Mouse (Mus musculus): ENCODE measurements around the gene Abcg2. TPM values are rescaled to one million over a fixed set of nuclear protein-coding genes. Genes with fewer than 3 reads are reported as not detected.

Gene Abcg2
- polyA plus RNA-seq, 1 experiment from 2014 or later: 52.0 TPM

DNA sequence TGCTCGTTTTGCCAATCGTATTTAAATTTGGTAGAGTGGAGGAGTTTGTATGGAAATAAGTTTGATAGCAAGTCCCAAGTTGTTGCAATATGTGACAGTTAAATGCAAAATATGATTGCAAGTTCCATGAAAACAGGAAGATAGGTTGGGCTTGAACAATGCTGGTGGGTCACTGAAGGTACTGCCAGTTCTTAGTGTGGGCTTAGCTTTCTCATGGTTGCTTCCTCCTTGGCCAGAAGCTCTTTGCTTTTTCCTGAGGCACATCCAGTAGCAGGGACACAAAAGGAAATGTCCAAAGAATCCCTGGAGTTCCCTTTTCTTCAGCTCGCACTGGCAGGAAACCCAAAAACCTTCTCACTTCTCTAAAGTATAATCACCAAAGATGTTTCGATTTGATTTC, 22.3 kb downstream of the Abcg2 start:
- H3K27ac ChIP-seq (replicated peaks): no peak overlapping the region
- WGBS: 90% methylated on average over 4 of the region's 4 CpGs
- no peaks in the 10 kb centered on the region for H3K36me3 ChIP-seq (replicated peaks)
- H3K27me3 ChIP-seq (replicated peaks; ENCODE audit: low read depth, poor library complexity, severe bottlenecking): no peaks in the 10 kb centered on the region
- no peak overlapping the region for H3K4me3 ChIP-seq
- no peak for DNase-seq (ENCODE audit: low spot score)
- no peaks in the 10 kb centered on the region for H3K4me1 ChIP-seq
- H3K9me3 ChIP-seq: peaks cover 7% of the 10 kb centered on the region

DNA sequence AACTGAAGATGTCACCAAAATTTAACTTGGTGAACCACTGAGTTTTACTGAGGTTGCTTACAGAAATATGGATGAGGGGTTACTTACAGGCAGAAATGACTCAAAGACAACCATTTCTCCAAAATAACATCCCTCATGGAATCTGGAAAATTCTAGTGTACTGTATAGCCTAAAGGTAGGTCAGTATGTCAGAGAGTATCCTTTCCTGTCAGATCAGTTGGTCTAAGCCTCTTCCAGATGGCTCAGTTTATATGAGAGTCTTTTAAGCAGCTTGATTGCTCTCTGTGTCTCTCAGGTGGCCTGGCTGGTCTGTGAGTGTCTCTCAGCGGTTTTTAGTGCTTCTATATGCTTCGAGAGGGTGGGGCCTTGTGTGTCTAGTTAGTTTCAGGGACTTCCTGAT, 24.1 kb downstream of the Abcg2 start:
- Histone ChIP-seq H3K4me1 (no peaks in the 10 kb centered on the region), H3K9me3 (peaks cover 7% of the 10 kb centered on the region), H3K4me3 (no peak overlapping the region), H3K27ac (replicated peaks) (no peak overlapping the region), H3K36me3 (replicated peaks) (no peaks in the 10 kb centered on the region), H3K27me3 (replicated peaks; ENCODE audit: low read depth, poor library complexity, severe bottlenecking) (no peaks in the 10 kb centered on the region)
- DNase-seq (ENCODE audit: low spot score): no peak
- 65% methylated on average over 2 of the region's 2 CpGs for WGBS

DNA sequence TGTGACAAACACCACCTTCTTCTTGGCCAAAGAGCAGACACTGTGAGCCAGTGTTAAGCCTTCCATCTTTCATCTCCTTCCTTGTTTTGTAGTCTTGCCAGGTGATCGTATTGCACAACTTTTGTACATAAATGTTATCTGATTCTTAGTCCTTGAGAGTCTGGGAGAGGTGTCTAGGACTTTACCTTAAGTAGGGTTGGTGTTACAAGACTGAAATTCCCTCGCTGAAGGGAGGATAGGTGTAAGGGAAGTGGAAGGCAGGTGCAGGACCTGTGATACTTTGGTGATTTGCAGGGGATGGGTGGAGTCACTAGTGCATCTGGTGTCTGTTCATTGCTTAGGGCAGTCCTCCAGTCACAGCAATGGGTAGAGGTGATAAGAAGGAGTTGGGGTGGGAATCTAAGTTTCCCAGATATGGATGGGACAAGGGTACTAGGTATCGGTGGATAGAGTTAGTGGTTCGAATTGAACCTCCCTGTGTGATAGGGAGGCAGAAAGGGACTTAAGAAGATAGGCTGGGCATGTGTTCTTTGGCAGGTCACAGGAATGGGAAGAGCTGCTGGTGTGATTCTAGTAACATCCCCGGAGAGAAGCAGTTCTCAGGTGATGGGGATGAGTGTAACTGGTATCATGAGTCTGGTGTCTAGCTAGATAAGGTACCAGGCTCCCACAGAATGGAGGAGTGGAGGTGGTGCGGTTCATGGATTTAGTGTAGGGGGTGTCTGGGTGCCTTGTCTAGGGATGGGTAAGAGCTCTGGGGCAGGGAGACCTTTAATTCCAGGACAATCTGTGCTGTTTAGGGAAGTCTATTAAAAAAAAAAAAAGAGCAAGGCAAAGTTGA, 25.8 kb downstream of the Abcg2 start:
- Histone ChIP-seq H3K9me3 (peaks cover 7% of the 10 kb centered on the region), H3K4me1 (no peaks in the 10 kb centered on the region), H3K36me3 (replicated peaks) (no peaks in the 10 kb centered on the region), H3K27me3 (replicated peaks; ENCODE audit: low read depth, poor library complexity, severe bottlenecking) (no peaks in the 10 kb centered on the region), H3K27ac (replicated peaks) (no peak overlapping the region), H3K4me3 (no peak overlapping the region)
- 82% methylated on average over 6 of the region's 6 CpGs for WGBS
- DNase-seq (ENCODE audit: low spot score): no peak

DNA sequence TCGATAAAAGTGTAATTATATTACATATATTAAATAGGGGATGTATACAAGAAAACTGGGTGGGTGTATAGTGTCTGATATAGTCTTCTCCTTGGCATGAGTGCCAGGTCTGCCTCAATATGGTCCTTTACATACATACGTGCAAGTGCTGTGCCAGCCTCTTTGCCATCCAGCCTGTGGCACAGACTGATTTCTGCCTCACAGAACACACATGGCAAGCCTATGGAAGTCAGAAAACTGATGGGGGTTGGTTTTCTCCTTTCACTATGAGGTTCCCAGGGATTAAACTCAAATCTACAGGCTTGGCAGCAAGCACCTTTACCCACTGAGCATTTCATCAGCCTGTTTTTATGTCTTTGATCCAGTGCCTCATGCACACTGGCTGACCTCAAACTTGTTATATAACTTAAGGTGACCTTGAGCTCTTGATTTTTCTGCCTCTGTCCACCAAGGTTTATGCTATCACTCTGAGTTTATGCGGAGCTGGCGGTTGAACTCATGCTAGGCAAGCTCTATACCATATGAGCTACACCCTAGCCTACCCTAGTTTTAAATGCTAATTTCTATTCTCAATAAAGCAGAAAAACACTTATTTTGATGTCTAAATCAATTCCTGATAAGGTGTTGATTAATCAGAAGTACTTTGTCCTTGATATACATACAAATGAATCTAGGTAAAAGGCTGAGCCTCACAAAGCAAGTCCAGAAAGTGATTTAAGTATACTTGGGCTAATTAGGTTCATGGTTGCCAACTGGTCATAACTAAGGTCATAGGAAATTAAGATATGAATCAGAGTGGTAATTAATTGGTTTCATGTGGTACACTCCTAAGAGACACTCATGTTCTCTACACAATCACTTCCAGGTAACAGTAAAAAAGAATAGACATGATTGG, 26.7 kb downstream of the Abcg2 start:
- 73% methylated on average over 4 of the region's 4 CpGs for WGBS

DNA sequence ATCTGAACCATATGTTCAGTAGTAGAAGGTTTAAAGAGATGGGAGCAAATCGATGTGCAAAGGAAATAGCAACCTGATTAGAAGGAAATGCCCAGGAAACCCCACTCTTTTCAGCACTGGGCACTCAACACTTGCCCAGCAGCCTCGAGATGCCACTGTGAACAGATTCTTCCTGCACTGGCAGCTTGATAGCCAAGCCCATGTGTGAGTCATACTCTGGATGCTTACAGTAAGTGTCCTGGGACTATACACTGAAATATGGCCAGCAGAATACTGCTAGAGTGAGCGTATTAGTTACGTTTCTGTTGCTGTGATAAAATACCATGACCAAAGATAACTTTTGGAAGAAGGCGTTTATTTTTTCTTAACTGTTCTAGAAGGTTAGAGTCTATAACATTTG, 39.8 kb downstream of the Abcg2 start:
- no peaks in the 10 kb centered on the region for H3K9me3 ChIP-seq
- H3K27ac ChIP-seq (replicated peaks): no peak overlapping the region
- H3K36me3 ChIP-seq (replicated peaks): no peaks in the 10 kb centered on the region
- no peak overlapping the region for H3K4me3 ChIP-seq
- WGBS: 84% methylated on average over 5 of the region's 5 CpGs
- DNase-seq (ENCODE audit: low spot score): no peak
- no peaks in the 10 kb centered on the region for H3K4me1 ChIP-seq
- H3K27me3 ChIP-seq (replicated peaks; ENCODE audit: low read depth, poor library complexity, severe bottlenecking): no peaks in the 10 kb centered on the region

More for the DNA sequence above, 26.7 kb downstream of the Abcg2 start:
- H3K27me3 ChIP-seq (replicated peaks; ENCODE audit: low read depth, poor library complexity, severe bottlenecking): no peaks in the 10 kb centered on the region
- no peaks in the 10 kb centered on the region for H3K36me3 ChIP-seq (replicated peaks)
- H3K4me3 ChIP-seq: no peak overlapping the region
- no peaks in the 10 kb centered on the region for H3K4me1 ChIP-seq
- H3K9me3 ChIP-seq: peaks cover 7% of the 10 kb centered on the region
- no peak for DNase-seq (ENCODE audit: low spot score)
- H3K27ac ChIP-seq (replicated peaks): no peak overlapping the region

DNA sequence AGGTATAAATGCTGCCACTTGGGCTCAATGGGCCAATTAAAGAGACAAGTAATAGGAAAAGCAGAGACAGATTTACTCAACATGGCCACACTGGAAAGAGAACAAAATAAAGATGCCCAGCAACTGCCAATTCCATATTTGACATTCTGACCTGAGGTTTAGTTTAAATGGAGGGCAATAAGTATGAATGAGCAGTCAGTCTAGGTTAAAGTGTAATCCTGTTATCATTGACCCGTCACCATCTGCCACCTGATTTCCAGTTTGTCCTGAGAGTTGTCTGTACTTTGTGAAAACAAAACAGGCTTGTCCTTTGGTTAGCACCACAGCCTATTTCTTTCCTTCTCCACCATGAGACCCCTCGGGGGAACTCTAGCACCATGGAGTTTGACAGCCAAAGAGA, 44.9 kb downstream of the Abcg2 start:
- WGBS: 85% methylated on average over 2 of the region's 2 CpGs
- no peaks in the 10 kb centered on the region for H3K9me3 ChIP-seq
- H3K4me1 ChIP-seq: no peaks in the 10 kb centered on the region
- no peak for DNase-seq (ENCODE audit: low spot score)
- no peak overlapping the region for H3K4me3 ChIP-seq
- H3K27me3 ChIP-seq (replicated peaks; ENCODE audit: low read depth, poor library complexity, severe bottlenecking): no peaks in the 10 kb centered on the region
- H3K27ac ChIP-seq (replicated peaks): no peak overlapping the region
- no peaks in the 10 kb centered on the region for H3K36me3 ChIP-seq (replicated peaks)

DNA sequence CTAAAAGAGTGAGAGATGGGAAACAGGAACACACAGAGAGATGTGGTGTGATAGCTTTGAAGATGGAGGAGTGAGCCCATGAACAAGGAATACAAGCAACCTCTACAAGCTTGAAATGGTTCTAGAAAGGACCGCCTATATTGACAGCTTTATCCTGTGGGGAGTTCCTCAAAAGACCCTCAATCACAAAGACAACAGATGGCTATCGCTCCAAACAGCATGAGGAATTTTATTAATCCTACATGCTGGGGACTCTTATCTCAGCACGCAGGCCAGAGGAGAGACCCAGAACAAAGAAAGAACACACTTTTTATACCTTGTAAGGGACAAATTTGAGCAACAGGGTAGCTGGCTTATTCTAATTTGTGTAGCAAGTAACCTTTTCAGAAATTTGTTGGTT, 48.1 kb downstream of the Abcg2 start:
- no peaks in the 10 kb centered on the region for H3K9me3 ChIP-seq
- no peaks in the 10 kb centered on the region for H3K4me1 ChIP-seq
- no peak for DNase-seq (ENCODE audit: low spot score)
- H3K27ac ChIP-seq (replicated peaks): no peak overlapping the region
- WGBS: 78% methylated on average over 3 of the region's 3 CpGs
- no peak overlapping the region for H3K4me3 ChIP-seq
- H3K36me3 ChIP-seq (replicated peaks): no peaks in the 10 kb centered on the region
- H3K27me3 ChIP-seq (replicated peaks; ENCODE audit: low read depth, poor library complexity, severe bottlenecking): no peaks in the 10 kb centered on the region

DNA sequence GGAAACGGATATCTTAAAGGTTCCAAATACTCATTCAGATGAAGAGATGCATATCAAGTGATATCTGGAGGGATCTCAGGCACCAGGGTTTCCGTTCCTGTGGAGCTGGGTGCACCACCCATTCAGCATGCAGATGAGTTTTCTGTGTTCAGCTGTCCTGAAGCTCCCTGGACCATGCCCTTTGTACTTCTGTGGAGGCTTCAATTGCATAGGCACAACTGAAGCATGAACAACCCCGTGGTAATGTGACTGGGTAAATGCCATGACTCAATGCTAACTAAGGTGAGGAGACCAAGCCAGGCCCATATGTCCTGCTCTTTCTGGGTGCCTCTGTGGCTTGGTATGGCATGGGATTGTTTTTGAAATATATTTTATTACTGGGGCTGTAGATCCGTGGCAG, 49.4 kb downstream of the Abcg2 start:
- no peak overlapping the region for H3K27ac ChIP-seq (replicated peaks)
- H3K4me3 ChIP-seq: no peak overlapping the region
- no peaks in the 10 kb centered on the region for H3K9me3 ChIP-seq
- H3K27me3 ChIP-seq (replicated peaks; ENCODE audit: low read depth, poor library complexity, severe bottlenecking): no peaks in the 10 kb centered on the region
- WGBS: 84% methylated on average over 4 of the region's 4 CpGs
- H3K36me3 ChIP-seq (replicated peaks): no peaks in the 10 kb centered on the region
- no peak for DNase-seq (ENCODE audit: low spot score)
- peaks cover 6% of the 10 kb centered on the region for H3K4me1 ChIP-seq

DNA sequence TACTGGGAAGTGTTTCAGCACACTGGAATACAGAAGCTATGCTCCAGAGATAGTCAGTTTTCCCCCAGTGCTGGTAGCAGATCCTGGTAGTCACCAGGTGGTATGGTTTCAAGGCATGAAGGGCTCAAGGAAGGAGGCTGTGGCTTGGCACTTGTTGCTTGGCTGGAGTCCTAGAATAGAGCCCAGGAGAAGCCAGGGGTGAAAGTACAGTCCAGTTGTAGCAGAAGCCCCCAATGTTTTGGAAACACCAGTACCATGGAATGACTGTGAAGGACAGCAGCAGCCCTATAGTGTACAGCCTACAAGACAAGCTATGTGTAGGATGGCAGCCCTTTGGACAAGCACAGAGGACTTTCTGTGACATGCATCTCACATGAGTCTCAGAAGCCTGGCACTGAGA, 54.2 kb downstream of the Abcg2 start:
- H3K4me3 ChIP-seq: no peak overlapping the region
- DNase-seq (ENCODE audit: low spot score): no peak
- H3K27me3 ChIP-seq (replicated peaks; ENCODE audit: low read depth, poor library complexity, severe bottlenecking): no peaks in the 10 kb centered on the region
- peaks cover 20% of the 10 kb centered on the region for H3K4me1 ChIP-seq
- H3K27ac ChIP-seq (replicated peaks): no peak overlapping the region
- no peaks in the 10 kb centered on the region for H3K36me3 ChIP-seq (replicated peaks)
- H3K9me3 ChIP-seq: no peaks in the 10 kb centered on the region

DNA sequence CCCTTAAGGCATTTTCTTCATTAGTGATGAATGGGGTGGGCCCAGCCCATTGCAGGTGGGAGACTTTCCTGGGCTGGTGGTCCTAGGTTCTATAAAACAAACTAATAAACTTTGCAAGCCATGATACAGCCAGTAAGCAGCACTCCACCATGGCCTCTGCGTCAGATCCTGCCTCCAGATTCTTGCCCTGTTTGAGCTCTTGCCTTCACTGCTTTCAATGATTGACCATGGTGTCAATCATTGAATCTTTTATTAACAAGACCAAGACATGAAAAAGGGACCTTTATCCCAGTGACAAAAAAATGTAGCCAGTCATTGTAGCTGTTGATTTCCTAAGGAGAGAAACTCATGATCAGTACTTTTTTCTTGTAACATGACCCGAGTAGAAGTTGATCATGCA, 55.1 kb downstream of the Abcg2 start:
- Histone ChIP-seq H3K9me3 (no peaks in the 10 kb centered on the region), H3K36me3 (replicated peaks) (no peaks in the 10 kb centered on the region), H3K27ac (replicated peaks) (no peak overlapping the region), H3K4me3 (no peak overlapping the region), H3K27me3 (replicated peaks; ENCODE audit: low read depth, poor library complexity, severe bottlenecking) (no peaks in the 10 kb centered on the region), H3K4me1 (peaks cover 20% of the 10 kb centered on the region)
- DNase-seq (ENCODE audit: low spot score): no peak
- 84% methylated on average over 2 of the region's 2 CpGs for WGBS

DNA sequence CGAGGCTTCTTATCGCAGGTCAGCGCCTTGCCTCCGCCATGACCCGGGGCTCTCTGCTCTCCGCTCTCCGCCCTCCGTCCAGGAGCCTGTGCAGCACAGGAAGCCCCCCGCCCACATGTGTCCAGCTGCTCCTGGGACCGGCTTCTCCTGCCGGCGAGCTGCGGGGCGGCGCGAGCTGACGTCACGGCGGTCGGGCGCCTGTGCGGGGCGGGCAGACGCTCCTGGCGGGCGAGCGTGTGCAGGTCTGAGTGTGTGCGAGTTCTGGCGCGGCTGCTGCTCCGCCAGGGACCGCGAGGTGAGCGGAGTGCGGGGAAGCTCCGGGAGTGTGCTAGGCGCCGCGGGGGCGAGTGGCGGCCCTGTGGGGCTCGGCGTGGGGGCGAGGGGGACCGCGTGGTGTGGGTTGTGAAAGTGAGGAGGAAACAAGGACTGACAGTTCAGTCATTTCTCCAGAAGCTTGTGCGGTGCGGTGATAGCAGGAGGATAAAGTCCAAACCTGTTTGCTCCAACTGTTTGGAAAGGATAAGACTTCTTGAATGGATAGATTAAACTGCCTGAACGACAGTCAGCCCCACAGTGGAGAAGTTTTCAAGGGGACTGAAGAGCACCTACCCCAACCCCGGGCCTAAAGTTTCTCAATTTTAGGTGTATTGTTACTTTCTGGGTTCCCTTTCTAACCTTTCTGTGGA, 56.2 kb downstream of the Abcg2 start:
- WGBS: under 1% methylated on average over 50 of the region's 50 CpGs
- Histone ChIP-seq H3K27ac (replicated peaks) (peak overlapping the region; percentile 92), H3K27me3 (replicated peaks; ENCODE audit: low read depth, poor library complexity, severe bottlenecking) (no peaks in the 10 kb centered on the region), H3K4me3 (peak overlapping the region; percentile 78), H3K4me1 (peaks cover 20% of the 10 kb centered on the region), H3K36me3 (replicated peaks) (no peaks in the 10 kb centered on the region), H3K9me3 (no peaks in the 10 kb centered on the region)
- peak; percentile 93 for DNase-seq (ENCODE audit: low spot score)

DNA sequence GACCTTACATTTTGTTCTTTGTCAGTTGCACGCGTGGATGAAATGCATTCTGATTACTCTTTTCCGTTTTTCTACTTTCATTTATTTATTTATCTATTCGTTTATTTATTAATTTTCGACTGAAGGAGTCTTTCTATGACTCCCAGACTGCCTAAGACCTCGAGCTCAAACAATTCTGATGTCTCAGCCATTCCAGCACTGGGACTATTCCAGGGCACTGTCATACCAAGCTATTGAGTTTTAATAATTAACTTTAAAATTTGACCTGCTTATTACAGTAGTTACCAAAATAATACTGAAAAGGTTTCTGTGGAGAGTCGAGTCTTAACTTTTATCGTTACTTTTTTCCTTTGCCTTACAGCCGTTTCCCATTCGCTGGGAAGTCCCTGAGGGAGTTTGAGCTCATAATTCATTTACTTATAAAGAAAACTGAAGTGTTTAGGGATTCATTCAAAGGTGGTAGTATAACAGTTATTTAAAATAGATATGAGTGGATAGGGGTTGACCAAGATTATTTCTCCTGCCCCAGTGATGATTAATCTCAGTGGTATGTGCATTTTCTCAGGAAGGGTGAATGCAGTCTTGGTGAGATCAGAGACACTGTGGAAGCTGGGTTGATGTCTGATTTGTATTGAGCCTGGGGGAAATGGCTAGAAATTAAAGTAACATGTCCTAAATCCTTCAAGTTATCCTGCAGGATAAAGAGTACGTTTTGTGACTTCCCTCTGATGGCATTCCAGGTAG, 56.9 kb downstream of the Abcg2 start:
- DNase-seq (ENCODE audit: low spot score): no peak
- no peaks in the 10 kb centered on the region for H3K36me3 ChIP-seq (replicated peaks)
- no peaks in the 10 kb centered on the region for H3K9me3 ChIP-seq
- WGBS: 53% methylated on average over 11 of the region's 11 CpGs
- H3K4me1 ChIP-seq: peaks cover 20% of the 10 kb centered on the region
- no peaks in the 10 kb centered on the region for H3K27me3 ChIP-seq (replicated peaks; ENCODE audit: low read depth, poor library complexity, severe bottlenecking)
- H3K27ac ChIP-seq (replicated peaks): no peak overlapping the region
- H3K4me3 ChIP-seq: peak overlapping the region; percentile 78
